Mouse (Mus musculus): Measurements from ENCODE around the gene Dchs2.

The Dchs2 gene

DNA sequence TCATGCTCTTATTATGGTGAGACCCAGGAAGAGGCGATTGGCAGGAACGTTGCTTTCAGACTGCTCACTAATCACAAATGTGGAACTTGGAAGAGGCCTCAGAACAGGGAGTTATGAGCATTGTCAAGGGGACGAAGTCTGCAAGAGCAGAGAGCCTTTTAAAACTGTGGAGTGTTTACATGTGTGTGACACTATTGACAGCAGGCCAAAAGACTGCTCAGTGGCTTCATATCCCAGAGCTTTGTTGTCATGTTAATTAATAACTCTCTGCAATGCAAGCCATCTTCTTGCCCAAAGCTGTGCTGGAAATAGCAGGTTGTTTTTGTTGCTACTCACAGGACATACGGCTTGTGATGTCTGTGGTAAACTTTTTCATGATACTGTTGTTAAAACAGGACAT is 27.9 kb downstream of the Dchs2 start:
- DNase-seq (ENCODE audit: low spot score): no peak

DNA sequence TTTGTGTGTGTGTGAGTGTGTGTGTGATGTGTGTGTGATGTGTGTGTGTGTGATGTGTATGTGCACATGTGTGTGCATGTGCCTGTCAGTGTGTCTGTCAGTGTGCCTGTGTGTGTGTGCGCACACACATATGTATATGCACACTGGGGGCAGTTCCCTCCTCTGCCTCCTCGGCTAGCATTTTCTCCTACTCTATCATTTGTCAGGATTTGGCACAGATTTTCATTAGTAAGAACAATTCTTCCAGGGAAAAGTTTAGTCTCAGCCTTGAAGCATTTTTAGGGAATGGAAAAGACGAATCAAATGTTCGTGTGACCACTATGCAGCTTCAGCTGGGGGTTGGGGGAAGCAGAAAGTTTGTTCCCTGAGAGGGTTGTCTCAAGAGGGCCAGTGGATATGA is 28.4 kb downstream of the Dchs2 start:
- no peak for DNase-seq (ENCODE audit: low spot score)

DNA sequence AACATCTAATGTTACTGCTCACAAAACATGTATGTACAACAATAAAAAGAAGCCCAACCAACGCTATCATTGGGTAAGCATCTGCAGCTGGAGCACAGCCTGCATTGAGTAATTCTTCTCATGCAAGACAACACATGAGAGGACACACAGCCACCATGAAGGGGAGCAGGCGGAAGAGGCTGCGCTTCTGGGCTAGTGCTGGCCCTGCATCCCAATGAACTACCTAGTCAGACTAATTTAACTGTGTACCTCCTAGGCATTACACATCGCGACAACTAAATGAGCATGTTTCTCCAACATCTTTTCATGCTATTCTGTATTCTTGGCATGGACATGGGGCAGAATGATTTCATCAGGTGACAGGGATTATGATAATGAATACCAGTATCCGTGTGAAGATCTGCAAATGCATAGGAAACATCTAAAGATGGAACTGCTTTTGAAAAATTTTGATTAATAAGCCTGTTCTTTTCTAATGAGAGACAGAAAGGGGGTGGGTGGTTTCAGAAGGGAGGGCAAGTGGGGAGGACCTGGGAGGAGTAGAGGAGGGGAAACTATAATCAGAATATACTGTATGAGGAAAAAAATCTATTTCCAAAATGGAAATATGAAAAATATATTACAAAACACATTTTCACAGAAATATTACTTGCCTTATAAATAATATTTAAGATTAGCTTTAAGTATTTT is 33.9 kb downstream of the Dchs2 start:
- DNase-seq (ENCODE audit: low spot score): no peak

GRCm38 (mm10) chr3:83163676-83164075 is 35.9 kb downstream of the Dchs2 start:
- no peak for DNase-seq (ENCODE audit: low spot score)

GRCm38 (mm10) chr3:83185527-83185926 is 57.8 kb downstream of the Dchs2 start:
- DNase-seq (ENCODE audit: low spot score): no peak

GRCm38 (mm10) chr3:83191271-83191670 is 63.5 kb downstream of the Dchs2 start:
- no peak for DNase-seq (ENCODE audit: low spot score)

GRCm38 (mm10) chr3:83192401-83192800 is 64.7 kb downstream of the Dchs2 start:
- no peak for DNase-seq (ENCODE audit: low spot score)

GRCm38 (mm10) chr3:83194911-83195310 is 67.2 kb downstream of the Dchs2 start:
- no peak for DNase-seq (ENCODE audit: low spot score)

DNA sequence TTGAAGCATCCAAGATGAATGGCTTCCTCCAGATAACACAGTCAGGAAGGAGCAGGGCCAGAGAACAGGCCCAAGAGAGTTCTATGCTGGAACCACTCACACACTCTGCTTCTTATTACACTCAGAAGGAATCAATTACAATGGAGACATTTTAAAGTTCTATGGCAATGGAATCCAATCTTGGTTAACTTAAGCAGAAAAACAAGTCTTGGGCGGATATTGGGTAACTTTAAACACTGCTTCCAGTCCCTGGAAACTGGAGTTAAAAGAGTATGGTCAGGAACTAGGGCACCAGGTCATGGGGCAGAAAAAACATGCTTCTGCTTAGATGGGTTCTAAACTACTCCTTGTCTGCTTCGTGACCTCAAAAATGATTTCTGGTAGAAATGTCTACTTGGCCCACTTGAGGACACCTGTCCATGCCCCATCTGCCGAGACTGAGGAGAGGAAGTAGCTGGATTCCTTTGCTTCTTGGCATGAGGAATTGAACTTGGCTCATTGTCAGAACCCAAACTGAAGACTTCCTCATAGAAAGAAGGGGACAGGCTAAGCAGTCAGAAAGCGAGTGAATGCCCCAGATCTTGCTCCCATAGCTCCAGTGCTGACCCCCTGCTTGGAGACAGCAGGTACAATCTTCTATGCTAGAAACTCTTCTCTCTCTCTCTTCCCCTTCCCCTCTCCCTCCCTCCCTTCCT is 73.7 kb downstream of the Dchs2 start:
- no peak for DNase-seq (ENCODE audit: low spot score)

DNA sequence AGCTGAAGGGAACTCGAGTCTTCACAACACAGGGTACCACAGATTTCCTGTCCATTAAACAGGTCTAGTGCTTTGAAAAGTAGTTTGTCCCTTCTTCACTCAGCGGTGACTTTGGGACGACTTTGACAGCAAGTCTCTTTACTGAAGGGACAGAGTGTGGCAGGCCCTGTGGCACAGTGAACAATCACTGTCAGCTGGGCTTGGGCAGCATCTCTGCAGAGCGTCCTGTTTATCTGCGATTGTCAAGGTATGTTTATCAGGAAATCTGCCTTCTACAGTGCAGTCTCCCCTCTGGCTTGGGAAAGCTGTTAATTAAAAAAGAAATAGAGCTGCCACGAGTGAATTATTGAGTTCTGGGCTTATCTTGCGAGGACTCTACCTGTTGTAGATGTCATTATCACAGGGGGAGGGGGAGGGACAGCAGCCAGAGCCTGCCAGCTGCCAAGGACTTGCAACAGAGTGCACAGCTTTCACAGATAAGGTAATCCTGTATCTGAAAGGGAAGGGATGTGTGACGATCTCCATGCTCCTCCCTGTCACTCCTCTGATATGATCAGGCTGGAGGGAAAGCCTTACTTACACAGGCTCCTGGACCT is 77.4 kb downstream of the Dchs2 start:
- DNase-seq (ENCODE audit: low spot score): no peak

- no peak for DNase-seq (ENCODE audit: low spot score)
These were observed 81.9 kb downstream of the Dchs2 start for GRCm38 (mm10) chr3:83209646-83210045.

GRCm38 (mm10) chr3:83210210-83210609 is 82.5 kb downstream of the Dchs2 start:
- DNase-seq (ENCODE audit: low spot score): no peak

- DNase-seq (ENCODE audit: low spot score): no peak
These were observed 84.2 kb downstream of the Dchs2 start for GRCm38 (mm10) chr3:83211939-83212338.

DNA sequence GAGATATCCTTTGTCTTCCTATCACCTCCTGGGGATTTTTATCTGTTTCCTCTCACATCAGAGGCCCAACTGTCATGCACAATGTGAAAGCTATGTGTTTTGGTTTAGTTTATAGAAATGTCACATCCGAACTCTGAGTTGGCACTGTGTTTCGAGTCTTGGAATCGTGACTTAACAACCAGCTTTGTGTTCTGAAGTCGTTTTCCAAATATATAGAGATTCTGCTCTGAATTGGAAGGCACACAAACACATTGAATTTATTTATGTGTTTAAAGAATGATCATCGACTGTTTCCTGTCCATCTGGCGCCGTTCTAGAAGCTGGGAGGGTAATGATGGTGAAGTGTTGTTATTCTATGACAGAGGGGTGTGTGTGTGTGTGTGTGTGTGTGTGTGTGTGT is 84.8 kb downstream of the Dchs2 start:
- no peak for DNase-seq (ENCODE audit: low spot score)

DNA sequence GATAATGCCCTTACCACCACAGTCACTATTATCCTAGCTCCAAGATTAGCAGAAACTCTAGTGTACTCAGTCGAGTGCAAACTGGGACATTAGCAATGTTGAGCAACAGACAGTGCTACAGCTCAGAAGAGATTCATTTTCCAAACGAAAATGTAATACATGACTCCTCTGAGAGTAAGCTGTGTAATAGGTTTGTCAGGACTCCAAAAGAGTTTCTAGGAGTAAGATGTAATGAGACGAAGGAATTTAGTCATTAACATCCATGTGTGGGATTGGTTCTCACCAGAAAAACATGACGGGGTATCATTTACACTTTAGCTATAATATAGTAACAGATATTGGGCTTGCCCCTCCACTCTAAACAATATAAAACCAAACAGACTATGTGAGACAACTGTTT is 90.3 kb downstream of the Dchs2 start:
- no peak for DNase-seq (ENCODE audit: low spot score)

DNA sequence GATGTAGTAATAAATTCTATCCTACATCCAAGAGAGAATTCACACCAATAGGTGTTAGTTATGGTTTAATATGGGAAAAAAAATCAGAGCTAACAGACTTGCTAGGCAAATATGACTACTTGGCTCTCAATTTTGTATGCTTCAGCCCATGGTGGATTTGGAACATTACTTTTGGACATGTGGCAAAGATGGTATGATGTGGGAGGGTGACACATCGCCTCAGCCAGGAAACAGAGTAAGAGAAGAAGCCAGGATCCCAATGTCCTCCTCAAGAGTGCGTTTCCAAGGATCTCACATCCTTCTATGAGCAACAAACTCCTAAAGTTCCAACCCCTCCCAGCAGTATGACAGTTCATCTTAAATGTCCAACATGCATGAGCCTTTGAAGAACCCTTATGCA is 92.4 kb downstream of the Dchs2 start:
- DNase-seq (ENCODE audit: low spot score): no peak

DNA sequence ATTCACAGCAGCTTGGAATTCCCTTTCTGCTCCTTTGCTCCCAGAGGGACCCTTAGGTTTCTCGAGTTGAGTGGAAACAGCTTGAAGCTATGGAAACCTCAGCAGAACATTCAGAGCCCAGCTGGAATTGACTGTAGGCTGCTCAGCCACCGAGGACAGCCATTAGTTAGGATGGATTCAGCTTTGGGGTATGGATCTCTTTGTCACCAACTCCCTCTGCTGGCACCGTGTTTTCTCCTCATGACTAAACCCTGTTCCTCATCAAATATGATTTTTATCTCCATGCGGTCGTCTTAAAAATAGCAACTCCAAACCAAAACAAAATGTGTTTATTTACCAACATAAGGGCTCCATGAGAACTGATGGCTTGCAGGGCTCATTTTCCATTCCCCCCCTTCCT is 94.4 kb downstream of the Dchs2 start:
- no peak for DNase-seq (ENCODE audit: low spot score)

DNA sequence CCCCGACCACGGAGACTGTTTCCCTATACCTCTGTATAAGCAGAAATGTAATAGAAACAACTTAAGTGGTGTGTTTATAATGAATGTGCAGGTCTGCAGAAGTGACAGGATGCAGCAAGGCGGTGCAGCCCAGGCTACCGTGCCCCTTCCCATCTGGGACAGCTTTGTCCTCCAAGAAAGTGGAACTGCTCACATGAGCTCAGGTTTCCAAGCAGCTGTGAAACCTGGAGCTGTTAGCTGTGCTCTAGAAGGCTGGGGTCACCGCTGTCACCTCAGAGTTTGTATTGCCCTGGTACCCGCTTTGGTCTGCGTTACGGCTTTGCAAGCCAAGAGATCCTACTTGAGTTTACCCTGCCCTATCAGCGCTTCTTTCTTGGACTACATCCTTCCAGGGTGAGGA is 100.6 kb downstream of the Dchs2 start:
- DNase-seq (ENCODE audit: low spot score): no peak

DNA sequence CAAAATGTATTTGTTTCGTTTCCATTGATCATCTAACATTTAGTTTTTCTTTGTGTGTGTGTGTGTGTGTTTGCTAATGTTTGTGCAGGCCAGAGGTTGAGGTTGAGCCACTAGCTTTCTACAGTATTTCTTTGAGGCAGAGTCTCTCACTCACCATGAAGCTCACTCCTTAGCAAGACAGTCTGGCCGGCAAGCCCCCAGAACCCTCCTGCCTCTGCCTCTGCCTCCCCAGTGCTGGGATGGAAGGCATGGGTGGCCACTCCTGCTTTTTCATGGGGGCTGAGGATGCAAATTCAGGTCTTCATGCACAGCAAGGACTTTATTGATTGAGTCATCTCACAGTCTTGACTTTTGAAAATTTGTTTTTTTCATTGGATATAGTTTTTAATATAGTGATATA is 102.6 kb downstream of the Dchs2 start:
- no peak for DNase-seq (ENCODE audit: low spot score)

- DNase-seq (ENCODE audit: low spot score): no peak
These were observed 106.7 kb downstream of the Dchs2 start for GRCm38 (mm10) chr3:83234457-83234856.

DNA sequence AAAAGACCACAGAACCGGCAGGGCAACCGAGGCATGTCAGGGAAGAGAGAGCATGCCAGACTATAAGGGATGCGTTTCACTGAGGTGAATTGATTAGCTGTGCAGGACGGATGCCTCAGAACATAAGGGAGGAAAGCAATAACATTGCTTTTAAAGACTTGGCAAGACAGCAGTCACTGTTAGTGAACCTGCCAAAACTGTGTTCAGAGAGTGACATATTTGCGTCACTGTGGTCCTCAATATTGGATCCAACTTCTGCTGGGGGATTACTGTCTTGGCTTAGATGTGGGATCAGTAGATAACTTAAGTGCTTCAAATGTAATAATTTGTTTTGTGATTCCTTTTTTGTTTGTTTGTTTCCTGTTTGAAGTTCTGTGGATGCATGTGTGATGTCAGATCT is 107.3 kb downstream of the Dchs2 start:
- DNase-seq (ENCODE audit: low spot score): no peak

GRCm38 (mm10) chr3:83246536-83246935 is 118.8 kb downstream of the Dchs2 start:
- no peak for DNase-seq (ENCODE audit: low spot score)

- DNase-seq (ENCODE audit: low spot score): no peak
These were observed 122.3 kb downstream of the Dchs2 start for GRCm38 (mm10) chr3:83250001-83250545.
